Mouse (Mus musculus) mouse trophoblast stem cell (cell line): Measurements from ENCODE around the gene Slc34a3.
"Not testable (repeated sequence)": the region's sequence is repeated elsewhere in the genome, so short reads cannot be mapped to it uniquely, and the experiment has no call there.

Experiments used
- in situ Hi-C, 2 experiments: fragments of 300-500 bp; cut with MseI, MboI; formaldehyde crosslinking; loops; 2 replicates in 1 of 2; 3 replicates in 1 of 2; pipeline ENCODE4 v1.15.1; 2025

The Slc34a3 gene

DNA sequence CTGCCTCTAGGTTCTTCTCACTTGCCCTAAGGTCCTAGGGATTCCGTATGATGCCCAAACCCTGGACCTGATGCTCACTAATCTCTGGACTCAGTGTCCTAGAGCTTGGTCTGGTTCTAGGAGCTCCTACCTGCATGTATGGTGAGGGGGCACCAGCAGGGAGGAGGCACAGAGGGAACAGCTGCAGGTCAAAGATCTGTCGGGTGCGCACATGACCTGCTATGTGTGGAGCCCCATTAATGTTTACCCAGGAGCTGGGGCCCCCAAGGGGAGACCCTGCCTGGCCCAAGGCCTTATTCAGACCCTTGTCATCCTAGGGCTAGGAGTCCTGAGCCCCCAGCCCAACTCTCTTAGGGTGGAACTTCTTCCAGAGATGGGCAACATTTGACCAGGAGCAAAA is at the start of gene Slc34a3:
Slc34a3 (minus strand) TSS at position 315 of the 400 bp plus-strand sequence.
- in situ Hi-C loops = no loop called here

DNA sequence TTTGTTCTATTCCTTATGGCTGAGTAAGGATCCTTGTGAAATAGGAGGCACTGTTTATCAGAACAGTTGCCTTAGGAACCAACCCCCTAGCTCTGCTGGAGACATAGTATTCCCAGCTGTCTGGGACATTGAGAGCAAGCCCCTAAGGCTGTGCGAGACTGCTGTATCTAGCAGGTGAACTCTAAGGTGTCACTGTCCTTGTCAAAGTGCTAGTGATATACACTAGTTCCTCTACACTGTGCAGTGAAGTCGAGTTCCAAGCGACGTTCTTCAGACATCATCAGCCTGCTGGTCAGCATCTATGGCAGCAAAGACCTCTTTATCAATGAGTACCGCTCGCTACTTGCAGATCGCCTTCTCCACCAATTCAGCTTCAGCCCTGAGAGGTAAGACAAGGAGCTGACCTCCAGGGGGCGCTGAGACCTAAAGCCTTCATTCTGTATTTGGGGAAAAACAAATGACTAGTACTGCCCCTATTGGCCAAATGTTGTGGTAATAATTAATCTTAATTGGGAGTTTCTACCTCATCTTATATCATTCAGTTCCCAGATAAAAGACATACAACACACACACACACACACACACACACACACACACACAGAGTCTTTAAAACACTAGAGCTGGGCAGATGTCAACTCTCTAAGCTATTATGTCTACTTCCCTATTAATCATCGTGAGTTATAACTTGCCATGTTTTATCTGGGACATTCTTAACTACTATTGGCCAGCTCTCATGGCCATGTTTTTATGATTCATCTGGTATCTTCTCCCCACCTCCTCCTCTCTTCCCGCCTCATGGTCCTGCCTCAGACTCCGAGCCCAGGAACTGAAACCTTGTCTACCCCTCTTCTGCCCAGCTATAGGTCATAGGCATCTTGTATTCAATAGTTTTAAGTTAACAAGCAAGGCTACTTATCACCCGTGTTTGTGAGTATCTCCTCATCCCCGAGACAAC is 45.0 kb upstream of the Slc34a3 start:
- in situ Hi-C loops = no loop called here

DNA sequence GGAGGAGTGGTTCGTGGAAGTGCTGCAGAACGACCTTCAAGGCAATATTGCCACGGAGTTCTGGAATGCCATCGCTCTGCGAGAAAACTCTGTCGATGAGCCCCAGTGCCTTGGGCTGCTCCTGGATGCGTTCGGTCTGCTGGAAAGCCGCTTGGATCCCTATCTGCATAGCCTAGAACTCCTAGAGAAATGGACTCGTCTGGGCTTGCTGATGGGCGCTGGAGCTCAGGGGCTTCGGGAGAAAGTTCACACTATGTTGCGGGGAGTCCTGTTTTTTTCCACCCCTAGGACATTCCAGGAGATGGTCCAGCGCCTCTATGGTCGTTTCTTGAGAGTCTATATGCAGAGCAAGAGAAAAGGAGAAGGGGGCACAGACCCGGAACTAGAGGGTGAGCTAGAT is 38.8 kb upstream of the Slc34a3 start:
- in situ Hi-C loops = no loop called here

DNA sequence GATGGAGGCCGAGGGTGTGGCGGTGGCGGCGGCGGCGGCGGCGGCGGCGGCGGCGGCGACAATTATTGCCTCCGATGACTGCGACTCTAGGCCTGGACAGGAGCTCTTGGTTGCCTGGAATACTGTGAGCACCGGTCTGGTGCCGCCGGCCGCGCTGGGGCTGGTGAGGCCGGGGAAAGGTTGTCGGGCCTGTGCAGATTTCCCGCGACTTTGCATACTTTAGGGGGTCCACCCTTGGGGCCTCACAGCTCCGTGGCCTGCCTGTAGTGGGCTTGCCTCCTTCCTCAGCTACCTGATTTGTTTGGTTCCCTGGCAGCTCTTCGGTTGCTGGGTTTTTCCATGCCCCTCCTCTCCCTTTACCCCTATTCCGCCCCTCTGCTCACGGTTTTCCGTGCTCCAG is 38.4 kb upstream of the Slc34a3 start:
- in situ Hi-C loops = no loop called here

DNA sequence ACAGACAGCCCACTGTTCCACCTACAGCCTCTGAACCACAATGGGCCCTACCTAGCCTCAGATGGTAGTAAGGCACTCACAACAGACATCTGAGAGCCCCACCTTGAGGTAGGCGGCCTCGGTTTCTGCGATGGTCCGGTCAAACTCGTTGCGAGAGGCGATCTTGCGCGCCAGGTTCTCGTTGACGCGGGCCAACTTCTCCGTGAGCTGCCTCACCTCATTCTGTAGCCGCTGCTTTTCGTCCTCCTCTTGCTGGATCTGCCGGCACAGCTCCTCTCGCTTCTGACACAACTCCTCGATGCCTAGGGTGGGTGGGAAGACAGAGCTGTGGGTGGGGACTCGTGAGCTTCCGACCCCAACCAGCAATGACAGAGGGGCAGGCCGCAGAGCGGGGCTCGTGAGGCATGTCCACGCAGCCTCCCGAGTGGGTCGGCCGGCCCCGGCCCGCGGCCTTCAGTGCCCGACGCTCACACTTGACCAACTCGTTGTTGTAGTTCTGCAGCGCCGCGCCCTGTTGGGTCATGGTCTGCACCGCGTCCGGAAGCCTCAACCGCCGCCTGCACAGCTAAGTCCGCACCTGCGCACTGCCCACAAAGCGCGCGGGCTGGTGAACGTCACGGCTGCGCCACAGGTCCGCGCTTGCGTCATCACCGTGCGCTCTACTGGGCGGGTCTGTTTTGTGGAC is 37.8 kb upstream of the Slc34a3 start, which contains the start of the genes Ssna1 and Anapc2:
Ssna1 (minus strand) TSS at position 612 of the 685 bp plus-strand sequence.
Anapc2 (plus strand) TSS at position 652 of the 685 bp plus-strand sequence.
- in situ Hi-C loops = no loop called here

DNA sequence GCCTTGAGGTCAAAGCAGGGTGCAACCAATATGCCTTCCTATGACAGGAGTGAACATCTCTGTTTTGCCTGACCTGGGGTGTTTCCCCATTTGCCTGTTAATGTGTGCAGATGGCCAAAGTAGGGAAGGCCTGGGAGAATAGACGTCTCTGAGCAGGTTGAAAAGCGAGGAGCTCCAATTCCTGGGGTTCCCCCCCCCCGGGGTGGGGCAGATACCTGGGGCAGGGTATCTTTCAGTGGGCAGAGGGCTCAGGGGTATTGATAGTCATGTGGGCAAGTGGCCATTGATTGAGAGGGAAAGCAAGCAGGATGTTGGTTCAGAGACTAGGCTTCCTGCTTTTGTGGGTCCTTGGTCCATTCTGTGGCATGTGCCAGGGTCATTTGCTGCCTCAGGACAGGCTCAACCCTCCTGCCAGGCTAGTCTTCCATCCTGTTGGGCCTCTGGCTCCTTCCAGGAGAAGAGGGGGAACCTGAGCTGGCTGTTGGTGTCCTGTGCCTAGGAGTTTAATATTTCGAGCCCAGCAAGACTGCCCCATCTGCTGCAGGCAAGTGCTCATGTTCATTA is 33.7 kb upstream of the Slc34a3 start:
- in situ Hi-C loops = no loop called here

DNA sequence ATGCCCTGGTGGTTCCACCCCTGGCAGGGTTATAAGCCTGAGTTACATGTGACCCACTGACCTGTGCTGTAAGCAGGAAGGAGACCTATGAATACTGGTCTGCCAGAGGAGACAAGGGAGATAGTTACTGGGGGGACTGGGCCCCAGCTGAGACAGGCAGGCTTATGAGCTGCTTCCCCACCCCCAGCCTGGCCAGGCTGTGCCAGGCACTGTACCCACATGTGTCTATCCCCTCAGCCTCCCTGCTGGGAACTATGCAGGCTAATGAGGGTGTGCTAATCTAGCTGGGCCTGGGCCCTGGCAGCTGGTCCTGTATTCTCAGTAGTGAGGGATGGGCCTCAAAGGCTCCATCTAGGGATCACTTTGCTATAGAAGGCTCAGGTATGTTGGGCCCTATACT is 33.1 kb upstream of the Slc34a3 start:
- in situ Hi-C loops = no loop called here

DNA sequence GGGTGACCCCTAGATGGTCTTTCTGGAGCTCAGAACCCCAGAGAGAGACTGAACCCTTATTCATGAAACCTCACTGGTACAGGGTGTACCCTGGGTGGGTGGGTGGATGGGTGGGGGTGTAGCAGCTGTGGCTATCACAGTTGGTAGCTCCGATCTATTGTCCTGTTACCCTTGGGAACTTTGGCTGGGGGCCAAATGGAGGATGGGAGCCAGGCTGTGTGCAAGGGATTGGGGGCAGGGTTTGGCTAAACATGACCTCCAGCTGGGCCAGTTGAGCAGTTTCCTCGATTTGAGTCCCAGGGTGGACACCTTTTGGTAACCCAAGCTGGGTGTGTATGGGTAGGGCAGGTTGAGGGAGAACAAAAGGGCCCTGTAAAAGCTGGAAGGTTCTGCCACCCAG is 32.6 kb upstream of the Slc34a3 start:
- in situ Hi-C loops = no loop called here

DNA sequence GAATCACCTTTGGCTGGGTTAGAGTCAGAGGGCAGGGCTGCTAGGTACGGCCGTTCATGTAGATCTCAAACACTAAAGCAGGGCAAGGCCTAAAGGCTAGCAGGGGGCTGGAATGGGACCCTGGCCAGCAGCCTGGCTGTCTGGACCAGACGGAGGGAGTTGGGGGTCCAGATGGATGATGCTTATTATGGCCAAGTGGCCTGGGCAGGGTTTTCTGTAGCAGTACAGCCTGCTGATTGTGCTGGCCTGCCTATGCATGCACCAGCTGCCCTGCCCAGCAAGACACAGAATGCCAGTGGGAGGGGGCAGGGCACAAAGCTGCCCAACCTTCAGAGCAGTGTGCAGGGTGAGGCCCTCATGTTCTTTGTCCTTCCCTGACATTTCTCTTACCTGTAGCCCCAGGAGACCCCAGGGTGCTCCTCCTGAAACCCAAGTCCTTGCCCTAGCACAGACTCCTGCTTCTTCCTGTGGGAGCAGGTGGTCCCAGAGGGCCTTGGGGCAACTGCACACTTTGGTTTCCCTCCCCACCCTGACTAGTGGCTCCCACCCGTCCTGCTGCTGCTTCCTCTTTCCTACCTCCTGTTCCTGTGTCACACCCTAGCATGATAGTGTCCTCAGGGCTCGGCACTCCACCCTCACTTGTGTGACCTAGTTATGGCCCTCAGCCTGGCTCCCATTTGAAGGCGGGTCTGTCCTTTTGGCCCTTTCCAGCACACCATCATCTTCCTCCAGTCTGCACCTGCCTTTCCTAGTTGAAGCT is 31.9 kb upstream of the Slc34a3 start:
- in situ Hi-C loops = no loop called here

DNA sequence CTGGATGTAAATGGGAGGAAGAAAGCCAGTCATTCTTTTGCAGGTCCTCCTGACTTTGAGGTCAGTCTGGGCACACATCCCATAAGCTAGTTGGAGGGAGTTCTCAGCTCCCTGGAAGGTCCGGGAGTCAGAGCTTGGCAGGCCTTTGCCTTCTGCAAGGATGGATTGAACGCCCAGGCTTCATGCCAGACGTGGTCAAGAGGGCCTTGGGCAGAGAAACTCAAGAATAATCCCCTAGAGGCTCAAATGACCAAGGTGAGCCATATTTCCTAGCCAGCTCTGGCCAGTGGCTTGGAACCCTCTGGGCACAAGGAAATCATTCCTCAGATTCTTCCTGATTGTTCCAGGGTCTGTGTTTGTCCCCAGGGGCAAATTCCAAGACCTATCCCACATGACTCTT is 30.7 kb upstream of the Slc34a3 start:
- in situ Hi-C loops = no loop called here

DNA sequence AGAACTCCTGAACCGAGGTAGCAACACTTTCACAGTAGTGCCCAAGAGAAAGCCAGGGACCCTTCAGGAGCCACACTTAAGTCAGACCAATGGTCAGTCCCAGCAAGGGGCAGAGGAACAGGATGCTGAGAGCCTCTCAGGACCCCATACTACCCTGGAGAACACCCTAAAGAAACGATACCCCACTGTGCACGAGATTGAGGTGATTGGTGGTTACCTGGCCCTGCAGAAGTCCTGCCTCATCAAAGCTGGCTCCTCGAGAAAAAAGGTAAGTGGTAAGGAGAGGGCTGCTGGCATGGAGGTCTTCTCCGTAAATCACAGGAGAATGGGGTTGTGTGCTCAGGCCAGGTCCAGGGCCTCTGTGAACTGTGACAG is 30.1 kb upstream of the Slc34a3 start:
- in situ Hi-C loops = no loop called here

DNA sequence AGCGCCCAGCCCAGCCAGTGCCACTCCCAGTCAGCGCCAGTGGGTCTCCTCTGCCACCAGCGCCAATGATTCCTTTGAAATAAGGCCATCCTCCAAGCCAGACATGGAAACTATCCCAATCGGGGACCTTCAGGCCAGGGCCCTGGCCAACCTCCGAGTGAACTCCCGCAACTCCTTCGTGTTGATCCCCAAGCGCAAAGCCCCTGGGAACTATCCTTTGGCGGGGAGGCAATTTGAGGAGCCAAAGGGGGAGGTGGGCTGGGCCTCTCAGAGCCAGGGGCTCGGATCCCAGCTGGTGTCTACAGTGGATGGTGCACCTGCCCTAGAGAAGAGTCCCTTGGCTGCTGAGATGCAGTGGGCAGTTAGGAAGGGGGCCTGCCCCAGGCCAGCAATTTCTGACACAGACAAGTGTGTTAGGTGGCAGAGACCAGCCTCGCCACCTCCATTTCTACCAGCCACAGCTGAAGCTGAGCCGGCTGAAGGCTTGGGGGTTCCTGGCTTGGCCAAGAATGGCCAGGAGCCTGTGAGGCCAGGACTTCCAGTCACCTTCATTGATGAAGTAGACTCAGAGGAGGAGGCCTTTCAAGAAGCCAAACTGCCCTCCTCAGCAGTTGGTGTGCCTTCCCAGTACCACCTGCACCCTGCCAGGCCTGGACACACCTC is 29.6 kb upstream of the Slc34a3 start:
- in situ Hi-C loops = no loop called here

DNA sequence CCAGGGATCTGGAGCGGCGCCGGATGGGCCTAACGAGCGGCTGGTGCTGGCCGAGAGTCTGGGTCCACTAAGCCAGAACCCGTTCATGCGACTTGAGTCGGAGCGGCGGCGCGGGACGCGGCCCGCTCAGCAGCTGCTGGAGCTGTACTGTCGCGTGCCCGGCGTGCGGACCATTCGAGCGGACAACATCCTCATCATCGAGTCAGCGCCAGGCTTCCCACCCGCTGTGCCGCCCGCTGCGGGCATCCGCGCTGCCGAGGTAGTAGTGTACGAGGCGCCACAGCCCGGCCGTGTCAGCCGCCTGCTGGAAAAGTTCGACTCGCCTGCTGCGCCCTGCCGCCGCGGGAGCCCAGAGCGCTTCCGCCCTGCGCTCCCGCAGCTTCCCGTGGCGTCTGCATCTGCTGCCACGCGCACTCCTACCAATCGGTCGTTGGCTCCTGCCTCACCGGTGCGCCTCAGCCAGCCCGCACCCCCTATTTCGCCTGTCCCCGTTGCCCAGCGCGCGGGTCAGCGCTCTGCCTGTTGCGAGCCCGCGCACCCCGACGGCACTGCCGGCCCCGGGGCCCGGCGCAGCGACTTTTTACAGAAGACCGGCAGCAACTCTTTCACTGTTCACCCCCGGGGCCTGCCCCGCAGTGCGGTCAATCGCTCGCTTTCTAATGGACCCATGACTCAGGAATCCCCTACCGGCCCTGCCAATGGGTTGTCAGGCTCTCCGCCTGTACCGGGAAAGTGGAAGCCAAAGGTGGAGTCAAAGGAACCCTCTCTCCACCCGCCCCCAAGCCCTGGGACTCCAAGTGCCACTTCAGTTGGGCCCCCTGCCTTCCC is 28.8 kb upstream of the Slc34a3 start:
- in situ Hi-C loops = no loop called here

DNA sequence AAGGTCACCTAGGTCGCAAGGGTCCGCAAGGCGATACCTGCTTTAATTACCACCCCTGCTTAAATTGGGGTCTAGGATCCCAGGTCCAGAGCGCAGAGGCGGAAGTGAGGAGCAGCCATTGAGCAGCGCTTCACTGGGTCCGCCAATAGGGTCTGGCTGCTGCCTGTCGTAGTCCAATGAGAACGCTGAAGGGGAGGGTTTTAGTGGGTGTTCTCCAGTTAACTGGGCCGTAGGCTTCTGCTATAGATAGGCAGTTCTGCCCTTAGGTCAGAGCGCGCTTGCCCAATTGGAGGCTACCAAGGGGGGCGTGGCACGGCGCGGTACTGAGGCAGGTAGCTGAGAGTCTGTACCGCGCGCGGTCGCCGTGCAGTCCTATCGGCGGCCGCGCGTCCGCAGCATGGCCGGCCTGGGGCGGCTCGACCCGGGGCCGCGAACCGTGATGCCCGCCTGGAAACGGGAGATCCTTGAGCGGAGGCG is 28.2 kb upstream of the Slc34a3 start, which contains the start of gene Tprn:
Tprn (plus strand) TSS at position 328 of the 477 bp plus-strand sequence.
- in situ Hi-C loops = no loop called here

DNA sequence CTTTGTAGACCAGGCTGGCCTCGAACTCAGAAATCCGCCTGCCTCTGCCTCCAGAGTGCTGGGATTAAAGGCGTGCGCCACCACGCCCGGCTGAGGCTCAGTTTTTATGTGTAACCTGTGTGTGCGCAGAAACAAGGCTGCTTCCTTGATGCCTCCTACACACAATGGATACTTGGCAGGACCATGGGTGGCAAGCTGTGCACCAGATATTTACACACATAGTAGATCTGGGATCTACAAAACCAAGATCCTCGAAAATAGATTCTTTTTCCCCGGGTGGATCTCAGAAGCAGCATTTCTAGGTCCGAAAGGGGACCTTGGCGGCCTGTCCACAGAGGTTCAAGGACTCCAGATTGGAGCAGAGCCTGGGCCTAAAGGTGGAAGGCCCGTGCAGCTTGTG is 27.7 kb upstream of the Slc34a3 start:
- in situ Hi-C loops = no loop called here

DNA sequence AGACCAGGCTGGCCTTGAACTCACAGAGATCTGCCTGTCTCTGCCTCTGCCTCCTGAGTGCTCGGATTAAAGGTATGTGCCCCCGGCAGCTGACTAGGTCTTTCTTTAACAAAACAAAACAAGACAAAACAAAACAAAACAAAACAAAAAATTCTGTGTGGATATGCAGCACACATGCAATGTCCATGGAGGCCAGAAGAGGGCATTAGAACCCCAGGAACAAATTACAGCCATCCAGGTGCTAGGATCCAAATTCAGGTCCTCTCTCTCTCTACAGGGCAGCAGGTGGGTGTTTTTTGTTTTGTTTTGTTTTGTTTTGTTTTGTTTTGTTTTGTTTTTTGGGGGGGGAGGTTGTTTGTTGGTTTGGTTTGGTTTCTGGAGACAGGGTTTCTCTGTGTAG is 24.7 kb upstream of the Slc34a3 start:
- in situ Hi-C loops = no loop called here

DNA sequence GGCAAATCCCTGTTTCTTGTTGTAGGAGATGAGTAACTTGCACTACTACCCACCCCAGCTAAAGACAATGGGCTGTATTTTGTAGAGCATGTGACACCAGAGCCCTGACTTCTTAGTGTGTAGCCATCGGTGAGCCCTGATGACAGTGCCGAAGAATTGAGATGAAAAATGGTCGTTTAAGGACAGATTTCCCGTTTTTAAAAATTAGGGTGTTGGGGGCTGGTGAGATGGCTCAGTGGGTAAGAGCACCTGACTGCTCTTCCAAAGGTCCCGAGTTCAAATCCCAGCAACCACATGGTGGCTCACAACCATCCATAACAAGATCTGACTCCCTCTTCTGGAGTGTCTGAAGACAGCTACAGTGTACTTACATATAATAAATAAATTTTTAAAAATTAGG is 23.1 kb upstream of the Slc34a3 start:
- in situ Hi-C loops = not testable (repeated sequence)

DNA sequence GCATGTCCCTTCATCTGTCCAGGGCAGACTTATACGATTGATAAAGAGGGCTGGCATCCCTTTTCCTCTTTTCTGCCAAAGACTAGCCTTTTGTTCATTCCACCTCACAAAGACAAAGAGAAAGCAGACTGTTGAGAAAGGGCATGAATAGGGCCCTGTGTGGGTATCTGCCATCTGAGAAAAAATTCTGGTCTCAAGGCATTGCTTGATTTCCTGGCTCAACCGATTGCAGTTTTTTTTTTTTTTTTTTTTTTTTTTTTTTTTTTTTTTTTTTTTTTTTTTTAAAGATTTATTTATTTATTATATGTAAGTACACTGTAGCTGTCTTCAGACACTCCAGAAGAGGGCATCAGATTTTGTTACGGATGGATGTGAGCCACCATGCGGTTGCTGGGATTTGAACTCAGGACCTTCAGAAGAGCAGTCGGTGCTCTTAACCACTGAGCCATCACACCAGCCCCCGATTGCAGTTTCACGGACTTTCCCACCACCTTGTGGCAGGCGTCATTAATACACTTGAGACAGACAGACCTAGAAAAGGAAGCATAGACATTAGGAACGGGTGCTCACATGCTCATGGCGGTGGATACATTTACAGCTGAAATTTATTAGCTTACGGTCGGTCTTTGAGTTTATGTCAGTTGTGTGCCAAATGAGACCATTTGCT is 22.4 kb upstream of the Slc34a3 start:
- in situ Hi-C loops = not testable (repeated sequence)

DNA sequence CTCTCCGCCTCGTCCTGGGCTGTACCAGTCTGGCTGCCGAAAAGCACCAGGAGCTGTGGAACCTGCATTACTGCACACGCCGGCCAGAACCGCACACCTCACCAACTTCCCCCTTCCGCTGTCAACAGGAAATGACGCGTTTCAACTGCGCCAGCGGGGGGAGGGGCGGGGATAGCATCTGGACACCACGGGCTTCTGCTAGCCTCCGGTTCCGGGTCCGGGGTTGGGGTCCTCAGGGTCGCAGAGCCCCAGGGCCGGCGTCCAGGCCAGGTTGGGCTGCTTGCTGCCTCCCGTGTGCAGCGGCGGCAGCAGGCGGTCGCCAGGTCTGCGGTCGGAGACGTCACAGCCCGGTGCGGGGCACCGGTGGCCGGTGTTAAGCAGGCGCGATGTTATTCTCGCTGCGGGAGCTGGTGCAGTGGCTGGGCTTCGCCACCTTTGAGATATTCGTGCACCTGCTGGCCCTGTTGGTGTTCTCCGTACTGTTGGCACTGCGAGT is 21.2 kb upstream of the Slc34a3 start, which contains the start of gene Tmem203:
Tmem203 (plus strand) TSS at position 156 of the 496 bp plus-strand sequence.
- in situ Hi-C loops = no loop called here
